Mouse (Mus musculus): ENCODE measurements around the gene Zfp322a. TPM values are rescaled to one million over a fixed set of nuclear protein-coding genes. Genes with fewer than 3 reads are reported as not detected.
"Not testable (repeated sequence)": the region's sequence is repeated elsewhere in the genome, so short reads cannot be mapped to it uniquely, and the experiment has no call there.

Zfp322a gene
- total RNA-seq (2015) (18.8 and 20.3 TPM in 2 replicates), total RNA-seq (2017) (39.8 and 46.7 TPM in 2 replicates)

GRCm38 (mm10) chr13:23368583-23369420, at the start of gene Zfp322a:
TSS of gene Zfp322a (minus strand) at chr13:23369208.
- ATAC-seq (ENCODE audit: poor library complexity, severe bottlenecking) = peak; percentile 98

- no peak for ATAC-seq (ENCODE audit: poor library complexity, severe bottlenecking)
Observed at GRCm38 (mm10) chr13:23412630-23413521, 43.9 kb upstream of the Zfp322a start.

- no peak for ATAC-seq (ENCODE audit: poor library complexity, severe bottlenecking)
Observed at GRCm38 (mm10) chr13:23412211-23412629, 43.2 kb upstream of the Zfp322a start.

- ATAC-seq (ENCODE audit: poor library complexity, severe bottlenecking) = no peak
Observed at GRCm38 (mm10) chr13:23411311-23412210, 42.6 kb upstream of the Zfp322a start.

- ATAC-seq (ENCODE audit: poor library complexity, severe bottlenecking) = no peak
Observed at GRCm38 (mm10) chr13:23410632-23411031, 41.6 kb upstream of the Zfp322a start.

GRCm38 (mm10) chr13:23402626-23403025, 33.6 kb upstream of the Zfp322a start:
- ATAC-seq (ENCODE audit: poor library complexity, severe bottlenecking) = no peak

GRCm38 (mm10) chr13:23401683-23402527, 32.9 kb upstream of the Zfp322a start:
- peak; percentile 89 for ATAC-seq (ENCODE audit: poor library complexity, severe bottlenecking)

GRCm38 (mm10) chr13:23400771-23401682, 32.0 kb upstream of the Zfp322a start:
- no peak for ATAC-seq (ENCODE audit: poor library complexity, severe bottlenecking)

GRCm38 (mm10) chr13:23396913-23397312, 27.9 kb upstream of the Zfp322a start:
- not testable (repeated sequence) for ATAC-seq (ENCODE audit: poor library complexity, severe bottlenecking)

- ATAC-seq (ENCODE audit: poor library complexity, severe bottlenecking) = no peak
Observed at GRCm38 (mm10) chr13:23396246-23396703, 27.3 kb upstream of the Zfp322a start.

- no peak for ATAC-seq (ENCODE audit: poor library complexity, severe bottlenecking)
Observed at GRCm38 (mm10) chr13:23395301-23396245, 26.6 kb upstream of the Zfp322a start.

- ATAC-seq (ENCODE audit: poor library complexity, severe bottlenecking) = no peak
Observed at GRCm38 (mm10) chr13:23387548-23387947, 18.5 kb upstream of the Zfp322a start.

GRCm38 (mm10) chr13:23383127-23383526, 14.1 kb upstream of the Zfp322a start:
- ATAC-seq (ENCODE audit: poor library complexity, severe bottlenecking) = no peak

- no peak for ATAC-seq (ENCODE audit: poor library complexity, severe bottlenecking)
Observed at GRCm38 (mm10) chr13:23372433-23372832, 3.4 kb upstream of the Zfp322a start.

- ATAC-seq (ENCODE audit: poor library complexity, severe bottlenecking) = no peak
Observed at GRCm38 (mm10) chr13:23370075-23370474, 1.1 kb upstream of the Zfp322a start.

GRCm38 (mm10) chr13:23369421-23369765, 385 bp upstream of the Zfp322a start:
- ATAC-seq (ENCODE audit: poor library complexity, severe bottlenecking) = peak; percentile 55

GRCm38 (mm10) chr13:23361536-23361935, 7.5 kb downstream of the Zfp322a start:
- no peak for ATAC-seq (ENCODE audit: poor library complexity, severe bottlenecking)
